Mouse (Mus musculus): Measurements from ENCODE around the gene C130050O18Rik.

DNA sequence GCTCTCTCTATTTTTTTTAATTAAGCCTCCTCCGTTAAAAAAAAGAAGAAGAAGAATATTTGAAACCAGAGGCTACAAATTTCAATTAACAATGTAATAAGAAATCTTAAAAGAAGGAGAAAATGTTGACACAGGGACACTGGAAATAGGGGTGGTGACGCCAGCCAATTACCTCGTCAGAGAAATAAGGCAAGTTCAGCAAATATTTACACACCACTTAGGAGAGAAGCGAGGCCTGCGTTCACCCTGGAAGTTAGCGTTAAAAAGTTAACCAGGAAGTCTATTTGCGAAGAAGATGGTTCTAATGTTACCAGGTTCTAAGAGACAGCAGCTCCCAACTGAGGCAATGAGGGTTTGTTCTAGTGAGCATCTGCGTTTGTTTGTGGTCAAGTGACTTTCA lies 52.2 kb downstream of the C130050O18Rik start:
- no peak for TF ChIP-seq GATA1 (IDR thresholded peaks at IDR 0.05; ENCODE audit: low read length)
- no peak for TF ChIP-seq TAL1 (IDR thresholded peaks at IDR 0.05; ENCODE audit: low read length)

All from erythroblast, embryonic 14.5 days (primary cell).